Mouse (Mus musculus): ENCODE results near the gene Btg4.
A peak's percentile ranks its signal among the peaks of the same experiment; 100 is the strongest.

Btg4 gene

DNA sequence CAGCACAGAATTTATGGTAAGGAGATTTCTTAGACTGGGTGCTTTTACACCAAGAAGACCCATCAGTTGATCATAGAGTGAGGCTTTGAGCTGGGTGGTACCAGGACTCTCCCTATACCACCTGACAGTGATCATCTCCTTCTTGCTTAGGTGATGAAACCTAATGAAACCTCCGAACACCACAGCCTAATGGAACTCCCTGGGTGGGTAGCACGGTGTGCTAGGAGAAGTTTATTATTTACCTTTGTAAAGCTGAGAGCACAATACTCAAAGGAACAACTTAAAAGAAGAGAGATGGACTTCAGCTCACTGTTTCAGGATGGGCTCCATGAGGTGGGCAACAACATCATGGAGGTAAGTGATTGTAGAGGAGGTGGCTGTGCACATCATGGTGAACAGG, at the start of gene Btg4:
TSS of gene Btg4 (plus strand) at position 301 of the 400 bp plus-strand sequence.
- DNase-seq: no peak

- no peak for DNase-seq
Measured at GRCm38 (mm10) chr9:51013644-51014043, 47.1 kb upstream of the Btg4 start.

- no peak for DNase-seq
Measured at GRCm38 (mm10) chr9:51015732-51016131, 45.0 kb upstream of the Btg4 start.

- DNase-seq: no peak
Measured at GRCm38 (mm10) chr9:51019670-51020069, 41.0 kb upstream of the Btg4 start.

GRCm38 (mm10) chr9:51020351-51020750, 40.4 kb upstream of the Btg4 start:
- no peak for DNase-seq

GRCm38 (mm10) chr9:51021123-51021795, 39.4 kb upstream of the Btg4 start:
- DNase-seq: no peak

- no peak for DNase-seq
Measured at GRCm38 (mm10) chr9:51026952-51027351, 33.7 kb upstream of the Btg4 start.

GRCm38 (mm10) chr9:51030147-51030546, 30.6 kb upstream of the Btg4 start:
- DNase-seq: no peak

GRCm38 (mm10) chr9:51031603-51032002, 29.1 kb upstream of the Btg4 start:
- no peak for DNase-seq

DNA sequence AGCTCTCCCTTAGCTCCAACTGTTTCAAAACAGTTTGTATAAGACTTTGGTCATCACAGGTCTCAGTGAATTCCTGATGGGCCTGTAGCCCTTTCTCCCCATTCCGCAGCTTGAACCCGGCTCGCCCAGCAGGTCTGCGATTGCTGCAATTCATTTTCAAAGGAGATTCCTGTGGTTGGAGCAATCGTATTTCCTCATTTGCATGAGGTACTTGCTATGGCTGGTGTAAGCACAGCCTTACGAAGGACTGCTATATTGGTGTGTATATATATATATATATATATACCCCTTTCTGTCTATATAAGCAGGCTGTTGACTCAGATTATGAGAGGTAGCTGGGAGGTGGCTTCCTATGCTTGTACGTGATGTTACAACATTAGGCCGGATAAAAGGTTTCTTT, 28.4 kb upstream of the Btg4 start:
- no peak for DNase-seq

DNA sequence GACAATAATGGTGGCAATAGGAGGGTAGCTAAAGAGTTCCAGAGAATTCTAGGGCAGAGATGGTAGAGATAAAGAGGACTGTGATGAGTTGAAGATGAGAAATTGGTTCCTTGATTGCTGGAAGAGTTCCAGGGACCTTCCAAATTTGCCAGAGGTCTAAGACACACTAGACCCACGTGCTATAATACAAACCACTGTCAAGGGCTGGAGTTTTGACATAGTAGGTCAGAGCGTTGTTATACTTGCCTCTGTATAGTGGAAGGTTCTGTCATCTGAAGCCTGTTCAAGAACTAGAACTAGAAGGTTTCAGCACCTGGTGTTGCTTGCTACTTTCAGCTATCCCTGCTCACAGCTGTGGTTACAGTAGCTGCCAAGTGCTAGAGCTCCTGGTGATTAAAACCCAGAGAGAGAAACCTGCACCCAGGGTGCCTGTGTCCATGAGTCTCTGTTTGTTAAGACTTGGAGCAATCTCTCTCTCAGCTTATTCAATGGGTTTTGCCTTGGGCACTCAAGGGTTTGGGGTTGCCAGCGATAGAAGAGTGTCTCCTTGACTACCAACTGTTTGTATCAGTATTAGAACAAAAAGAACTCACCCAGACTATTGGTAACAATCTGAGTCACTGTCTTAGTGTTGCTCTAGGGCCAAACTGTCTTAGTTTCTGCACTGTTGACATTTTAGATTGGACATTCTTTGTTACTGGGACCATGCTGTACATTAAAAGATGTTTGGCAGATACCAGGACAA, 27.7 kb upstream of the Btg4 start:
- no peak for DNase-seq

DNA sequence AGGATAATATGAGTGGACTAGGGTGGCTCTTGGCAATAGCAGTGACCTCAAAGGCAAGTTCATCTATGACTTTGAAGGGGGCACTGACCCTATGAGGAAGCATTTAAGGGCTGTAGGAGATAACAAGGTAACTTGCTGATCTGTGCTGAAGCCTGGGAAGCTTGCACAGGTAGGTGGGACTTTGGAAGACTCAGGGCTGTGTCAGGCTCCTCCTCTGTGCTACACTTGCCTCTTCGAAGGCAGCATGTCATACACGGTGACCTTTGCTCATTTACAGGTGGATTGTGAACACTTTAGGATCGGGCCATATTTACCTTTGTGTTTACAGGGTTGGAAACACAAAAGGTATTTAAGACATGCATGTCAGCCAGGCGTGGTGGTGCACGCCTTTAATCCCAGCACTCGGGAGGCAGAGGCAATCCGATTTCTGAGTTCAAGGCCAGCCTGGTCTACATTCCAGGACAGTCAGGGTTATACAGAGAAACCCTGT, 19.2 kb upstream of the Btg4 start:
- DNase-seq: no peak

DNA sequence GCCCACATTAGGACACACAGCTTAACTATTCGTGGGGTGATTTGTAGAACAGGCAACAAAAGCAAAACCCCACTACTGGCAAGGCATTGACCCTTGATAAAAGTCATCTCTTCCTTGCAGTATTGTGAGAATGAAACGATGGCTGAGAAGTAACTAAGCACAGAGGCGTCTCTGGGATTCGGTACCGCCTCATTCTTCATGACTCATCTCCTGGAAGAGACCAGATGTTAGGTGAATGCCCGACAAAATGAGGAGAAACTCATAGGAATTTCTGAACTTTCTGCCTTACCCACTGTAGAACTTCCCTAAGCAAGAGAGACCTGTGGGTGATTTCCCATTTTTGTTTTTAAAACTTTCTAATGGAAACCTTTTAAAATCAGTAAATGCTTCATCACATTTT, 18.6 kb upstream of the Btg4 start:
- DNase-seq: no peak

DNA sequence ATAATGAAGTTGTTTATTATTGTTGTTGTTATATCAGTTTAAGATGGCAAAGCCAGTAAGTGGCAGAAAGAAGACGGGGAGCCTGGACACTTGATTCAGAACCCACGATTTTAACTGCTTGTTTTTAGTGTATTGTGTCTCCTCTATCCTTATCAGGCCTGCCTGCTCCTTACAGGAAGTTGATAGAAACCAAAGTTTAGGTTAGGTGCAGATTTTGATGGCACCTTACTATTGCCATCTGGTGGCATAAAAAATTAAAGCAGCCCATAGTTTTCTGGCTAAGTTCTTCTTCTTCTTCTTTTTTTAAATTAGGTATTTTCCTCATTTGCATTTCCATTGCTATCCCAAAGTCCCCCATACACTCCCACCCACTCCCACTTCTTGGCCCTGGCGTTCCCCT, 8.5 kb upstream of the Btg4 start:
- DNase-seq: no peak

DNA sequence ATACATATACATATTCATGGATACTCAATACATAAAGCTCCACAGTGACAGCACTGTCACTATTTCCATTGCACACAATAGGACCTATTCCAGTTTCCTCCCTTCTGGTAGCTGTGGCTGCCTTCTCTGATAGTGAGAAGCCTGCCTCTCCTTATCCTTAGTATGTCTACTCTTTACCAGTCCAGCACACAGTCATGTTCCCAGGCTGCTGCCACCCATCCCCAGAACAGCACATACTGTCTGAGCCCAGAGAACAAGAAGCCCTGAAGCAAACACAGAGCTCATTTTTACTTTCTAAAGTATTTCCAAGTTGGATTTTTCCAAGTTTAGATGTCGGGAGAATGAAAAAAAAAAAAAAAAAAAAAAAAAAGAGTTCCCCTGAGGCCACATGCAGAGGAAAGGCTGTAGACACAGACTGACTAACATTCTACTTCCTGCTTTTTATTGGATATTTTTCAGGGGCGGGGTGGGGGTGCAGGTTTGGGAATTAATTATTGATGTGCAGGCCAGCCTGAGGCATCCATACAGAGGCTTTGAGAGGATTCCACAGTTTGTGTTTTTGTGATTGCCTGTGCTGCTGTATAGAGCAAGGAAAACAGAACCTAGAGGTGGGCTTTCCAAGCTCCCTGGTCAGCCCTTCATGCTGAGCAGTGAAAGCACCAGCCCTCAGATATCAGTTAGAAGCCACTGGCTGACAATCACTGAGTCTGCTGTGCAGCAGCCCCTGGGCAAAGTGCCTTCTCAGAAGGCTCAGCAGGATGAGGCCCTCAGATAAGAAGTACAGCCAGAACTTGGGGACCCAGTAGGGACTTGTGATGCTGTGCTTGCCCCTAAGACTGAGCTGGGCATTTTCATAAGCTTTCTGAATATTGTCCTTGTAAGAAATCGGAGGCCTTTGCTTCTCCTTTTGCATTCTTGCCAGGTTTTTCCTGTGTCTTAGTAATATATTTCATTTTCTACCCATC, 4.1 kb upstream of the Btg4 start:
- no peak for DNase-seq

DNA sequence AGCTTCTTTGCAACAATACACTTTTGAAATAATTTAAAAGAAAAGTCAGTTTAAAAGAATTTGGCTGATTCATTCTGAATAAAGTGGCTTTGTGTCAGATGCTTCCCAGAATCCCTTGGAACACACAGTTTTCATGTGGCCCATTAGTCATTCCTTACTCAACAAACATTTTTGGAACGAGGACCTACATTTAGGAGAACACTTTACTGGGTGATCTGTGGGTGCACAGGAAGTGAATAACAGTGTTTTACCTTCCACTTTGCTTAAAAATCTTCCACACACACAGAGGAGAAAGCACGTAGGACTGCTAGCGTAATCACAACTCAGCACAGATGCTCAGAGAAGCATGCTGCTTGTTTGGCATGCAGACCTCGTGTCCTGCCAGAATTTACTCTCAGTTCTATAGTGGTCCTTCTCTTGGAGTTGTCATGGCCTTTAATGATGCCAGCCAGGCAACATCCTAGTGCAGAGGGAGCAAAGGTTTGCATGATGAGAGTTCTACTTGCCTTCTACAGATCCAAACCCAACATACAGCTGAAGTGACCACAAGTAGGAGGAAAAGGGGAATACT, 1.7 kb upstream of the Btg4 start:
- no peak for DNase-seq

- no peak for DNase-seq
Measured at GRCm38 (mm10) chr9:51068202-51068601, 7.5 kb downstream of the Btg4 start.

DNA sequence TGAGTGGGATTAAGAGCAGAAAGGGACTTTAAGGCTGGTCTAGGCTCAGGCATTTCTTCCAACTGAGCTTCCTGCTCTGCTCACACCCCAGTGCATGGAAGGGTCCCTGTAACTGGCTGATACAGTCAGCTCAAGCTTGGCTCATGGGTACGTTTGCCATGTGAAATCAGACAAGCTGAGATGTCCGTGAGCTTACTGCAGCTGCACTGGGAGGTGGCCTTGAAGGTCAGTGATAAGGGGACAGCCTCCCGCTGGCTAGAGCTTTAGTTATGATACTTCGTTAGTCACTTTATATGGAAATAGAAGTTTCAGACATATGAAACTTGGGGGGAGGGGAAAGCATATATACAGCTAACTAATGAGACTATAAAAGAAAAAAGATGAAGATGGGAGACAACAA, 10.1 kb downstream of the Btg4 start:
- no peak for DNase-seq

- peak; percentile 23 for DNase-seq
Measured at GRCm38 (mm10) chr9:51075780-51076179, 15.1 kb downstream of the Btg4 start.

DNA sequence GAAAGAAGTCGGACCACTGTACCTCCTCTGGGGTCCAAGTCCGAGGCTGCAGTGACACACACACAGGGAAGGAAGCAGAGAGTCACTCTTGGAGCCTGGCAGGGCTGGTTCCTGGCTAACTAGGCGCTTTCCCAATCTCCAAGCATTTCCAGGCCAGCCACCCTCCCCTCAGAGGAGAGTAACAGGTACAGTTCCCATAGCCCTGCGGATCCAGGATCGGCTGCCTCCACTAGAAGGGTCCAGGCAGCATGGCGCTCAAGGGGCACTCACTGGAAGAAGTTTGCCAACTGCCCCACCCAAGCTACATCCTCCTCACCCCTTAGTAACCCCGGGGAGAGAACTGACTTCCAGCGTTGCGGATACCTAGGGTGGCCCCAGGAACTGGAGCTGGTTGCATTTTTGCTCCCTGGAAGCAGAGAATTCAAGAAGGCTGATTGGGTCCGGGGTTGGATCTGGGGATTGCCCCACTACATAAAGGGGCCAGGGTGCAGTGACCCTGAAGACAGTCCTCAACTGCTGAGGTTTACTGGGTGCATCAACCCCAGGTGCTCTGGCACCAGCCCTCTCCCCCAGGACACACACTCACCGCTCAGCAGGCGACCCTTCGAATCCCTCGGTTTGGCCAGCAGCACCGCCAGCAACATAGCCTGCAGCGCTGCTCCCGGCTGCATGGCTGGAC, 15.7 kb downstream of the Btg4 start:
- DNase-seq: no peak

DNA sequence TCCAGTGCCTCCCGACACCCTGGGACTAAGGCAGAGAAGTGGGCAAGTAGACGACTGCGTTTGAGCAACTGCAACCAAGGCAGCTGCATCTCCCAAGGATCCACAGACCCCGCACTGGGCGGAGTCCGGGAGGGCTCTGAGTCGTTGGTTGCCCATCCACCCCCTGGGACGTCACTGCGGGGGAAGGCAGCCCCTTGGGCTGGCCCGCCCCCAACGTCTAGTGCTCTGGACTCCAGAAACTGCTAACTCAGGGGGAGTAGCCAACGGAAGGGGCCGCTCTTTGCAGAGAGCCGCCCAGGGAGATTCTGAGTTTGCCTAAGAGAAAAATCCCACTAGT, 16.2 kb downstream of the Btg4 start, which contains the start of gene Layn:
TSS of gene Layn (minus strand) at position 116 of the 337 bp plus-strand sequence.
- DNase-seq: peak; percentile 72

DNA sequence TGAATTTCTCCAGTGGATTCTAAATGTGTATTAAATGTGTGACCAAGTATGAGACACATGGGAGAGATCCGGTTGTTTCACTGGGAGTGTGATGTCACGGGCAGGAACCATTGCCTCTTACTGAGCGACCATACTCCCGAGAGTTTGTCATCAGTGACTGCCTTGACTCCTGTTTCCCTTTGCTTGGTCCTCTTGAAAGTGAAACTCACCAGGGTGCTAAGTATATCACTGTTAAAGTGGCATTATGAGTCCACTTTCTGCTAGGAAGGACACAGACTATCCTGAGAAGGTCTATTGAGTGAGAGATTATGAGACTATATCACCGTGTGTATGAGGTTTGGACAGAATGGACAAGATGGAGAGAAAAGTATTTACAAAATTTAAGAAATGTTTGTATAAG, 20.9 kb downstream of the Btg4 start:
- no peak for DNase-seq
